Mouse (Mus musculus) cortical plate, adult 2 months (tissue): Measurements from ENCODE around the gene Slc12a1. TPM values are rescaled to one million over a fixed set of nuclear protein-coding genes. Genes with fewer than 3 reads are reported as not detected.

Experiments used
- H3K27ac ChIP-seq: fragments of 200-500 bp; 2 replicates; pipeline ENCODE4 v1.5.1; 2012; ENCODE audit warnings: low read length, control low read depth, inconsistent platforms; ENCODE audit not compliant: insufficient read depth
- H3K4me1 ChIP-seq: fragments of 200-500 bp; 2 replicates; pipeline ENCODE4 v1.6.1; 2011; ENCODE audit warnings: low read length; ENCODE audit not compliant: control insufficient read depth, insufficient read depth
- H3K4me3 ChIP-seq: fragments of 200-500 bp; 2 replicates; pipeline ENCODE4 v1.5.1; 2011; ENCODE audit warnings: mild to moderate bottlenecking, low read length, control low read depth; ENCODE audit not compliant: insufficient read depth
- CTCF ChIP-seq: fragments of 200-500 bp; IDR thresholded peaks from 2 replicates; pipeline ENCODE4 v1.5.1; 2011; ENCODE audit warnings: mild to moderate bottlenecking, control low read depth, low read length; ENCODE audit not compliant: insufficient read depth; ENCODE audit errors: extremely low read depth
- POLR2A ChIP-seq: fragments of 200-500 bp; IDR thresholded peaks from 2 replicates; pipeline ENCODE4 v1.6.1; 2011; ENCODE audit warnings: mild to moderate bottlenecking, low read length, control low read depth; ENCODE audit not compliant: insufficient read depth; ENCODE audit errors: extremely low read depth
- polyA plus RNA-seq: library from polyadenylated mRNA; depleted of rRNA; stranded (reverse); fragments of >200 nt; gene quantifications from 2 replicates; pipeline ENCODE4 v1.2.3, GENCODE M21; 2012

Slc12a1 gene
- polyA plus RNA-seq, 1 experiment: 0.02 TPM

DNA sequence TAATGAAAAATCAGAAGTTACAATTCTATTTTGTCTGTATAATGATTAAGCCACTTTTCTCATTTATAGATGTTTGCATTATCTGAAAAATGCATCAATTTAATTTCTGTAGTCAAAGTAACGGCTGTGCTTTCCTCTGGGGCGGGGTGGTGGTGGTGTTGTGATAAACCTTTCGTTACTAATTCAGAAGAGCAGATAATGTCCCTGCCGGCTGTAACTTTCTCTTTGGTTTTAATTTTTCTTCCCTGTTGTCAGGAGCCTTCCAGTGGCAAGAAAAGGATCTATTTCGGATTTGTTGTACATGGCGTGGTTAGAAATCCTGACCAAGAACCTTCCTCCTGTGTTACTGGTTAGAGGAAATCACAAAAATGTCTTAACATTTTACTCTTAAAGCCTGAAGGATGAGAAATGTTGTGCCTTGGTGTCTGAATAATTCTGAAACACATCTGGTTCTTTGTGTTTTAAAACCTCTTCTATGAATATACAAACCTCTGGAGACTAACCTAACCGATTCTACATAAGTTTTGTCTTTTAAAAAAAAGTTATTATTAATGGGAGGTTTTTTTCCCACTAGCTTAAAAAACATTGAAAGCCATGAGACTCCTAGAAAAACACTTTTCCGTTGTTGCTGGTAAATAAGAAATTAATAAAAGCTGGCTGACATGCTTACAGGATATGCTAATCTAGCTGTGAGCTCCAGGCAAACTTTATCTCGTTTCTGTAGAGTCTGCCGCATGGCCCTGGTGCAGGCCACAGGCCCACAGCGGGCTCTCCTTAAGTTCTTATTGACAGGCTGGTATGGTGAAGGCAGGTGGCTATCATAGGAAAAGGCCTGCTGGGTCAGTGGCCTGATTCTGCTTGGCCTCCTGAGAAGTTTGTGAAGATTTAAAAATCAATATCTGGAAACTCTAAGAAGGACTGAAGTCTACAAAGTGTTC is 76.4 kb downstream of the Slc12a1 start:
- TF ChIP-seq POLR2A: no peak
- TF ChIP-seq CTCF: no peak
- H3K27ac ChIP-seq: no peak overlapping the region
- no peak overlapping the region for H3K4me3 ChIP-seq
- no peaks in the 10 kb centered on the region for H3K4me1 ChIP-seq

DNA sequence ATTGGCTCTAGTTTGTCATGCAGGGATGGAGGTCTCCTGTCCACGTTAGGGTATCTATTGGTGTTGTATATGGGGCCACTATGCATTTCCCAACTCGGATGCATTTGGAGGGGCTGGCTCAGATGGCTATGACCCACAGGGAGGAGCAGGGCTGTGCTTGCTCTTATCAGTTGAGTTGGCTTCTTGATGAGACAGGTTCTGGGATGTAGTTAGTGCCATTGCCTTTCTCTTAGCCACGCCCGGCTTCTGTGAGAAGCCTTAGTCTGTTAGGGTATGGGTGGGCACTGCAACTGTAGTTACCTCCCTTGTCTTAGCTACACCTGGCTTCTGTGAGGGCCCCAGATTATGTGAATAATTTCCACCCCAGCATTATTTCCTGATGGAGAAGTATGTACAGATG is 79.9 kb downstream of the Slc12a1 start:
- Histone ChIP-seq H3K27ac (no peak overlapping the region), H3K4me3 (no peak overlapping the region), H3K4me1 (no peaks in the 10 kb centered on the region)
- TF ChIP-seq CTCF (no peak), POLR2A (no peak)

DNA sequence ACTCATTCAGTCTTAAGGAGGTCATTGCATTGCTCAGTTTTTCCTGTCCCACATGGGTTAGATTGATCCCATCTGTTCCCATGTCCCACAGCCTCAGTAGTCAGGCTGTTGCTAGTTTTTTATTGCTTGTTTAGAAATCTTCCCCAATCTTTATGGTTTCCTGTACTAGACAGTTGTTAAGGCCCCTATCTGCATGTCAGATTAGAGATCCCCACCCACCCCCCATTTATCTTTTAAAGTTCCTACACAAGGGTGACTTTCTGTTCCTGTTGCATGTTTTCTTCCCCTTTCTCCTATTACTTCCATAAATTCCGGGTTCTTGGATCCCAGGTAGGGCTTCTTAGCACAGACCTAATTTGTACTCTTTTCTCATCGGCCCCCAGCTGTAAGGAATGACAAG is 81.2 kb downstream of the Slc12a1 start:
- H3K27ac ChIP-seq: no peak overlapping the region
- H3K4me1 ChIP-seq: no peaks in the 10 kb centered on the region
- TF ChIP-seq POLR2A: no peak
- no peak for TF ChIP-seq CTCF

DNA sequence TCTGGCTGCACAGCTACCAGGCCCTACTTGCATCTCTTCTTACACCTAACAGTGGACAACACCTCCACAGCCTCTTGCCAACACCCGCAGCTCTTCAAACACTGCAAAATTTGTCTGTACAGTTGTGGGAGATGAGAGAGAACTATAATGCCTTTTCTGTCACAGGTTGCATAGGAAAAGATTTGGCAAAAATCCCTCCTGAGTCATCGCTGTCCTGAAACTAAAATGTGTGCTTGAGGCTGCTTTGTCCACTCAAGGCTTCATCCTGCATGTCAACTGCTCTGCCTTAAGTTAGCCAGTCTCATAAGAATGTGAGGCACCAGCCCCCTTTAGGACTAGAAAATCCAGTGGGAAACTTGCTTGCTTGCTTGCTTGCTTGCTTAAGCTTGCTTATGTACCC is 81.7 kb downstream of the Slc12a1 start:
- no peak for TF ChIP-seq CTCF
- TF ChIP-seq POLR2A: no peak
- Histone ChIP-seq H3K4me3 (no peak overlapping the region), H3K27ac (no peak overlapping the region)

More for the DNA sequence above, 81.2 kb downstream of the Slc12a1 start:
- H3K4me3 ChIP-seq: no peak overlapping the region

DNA sequence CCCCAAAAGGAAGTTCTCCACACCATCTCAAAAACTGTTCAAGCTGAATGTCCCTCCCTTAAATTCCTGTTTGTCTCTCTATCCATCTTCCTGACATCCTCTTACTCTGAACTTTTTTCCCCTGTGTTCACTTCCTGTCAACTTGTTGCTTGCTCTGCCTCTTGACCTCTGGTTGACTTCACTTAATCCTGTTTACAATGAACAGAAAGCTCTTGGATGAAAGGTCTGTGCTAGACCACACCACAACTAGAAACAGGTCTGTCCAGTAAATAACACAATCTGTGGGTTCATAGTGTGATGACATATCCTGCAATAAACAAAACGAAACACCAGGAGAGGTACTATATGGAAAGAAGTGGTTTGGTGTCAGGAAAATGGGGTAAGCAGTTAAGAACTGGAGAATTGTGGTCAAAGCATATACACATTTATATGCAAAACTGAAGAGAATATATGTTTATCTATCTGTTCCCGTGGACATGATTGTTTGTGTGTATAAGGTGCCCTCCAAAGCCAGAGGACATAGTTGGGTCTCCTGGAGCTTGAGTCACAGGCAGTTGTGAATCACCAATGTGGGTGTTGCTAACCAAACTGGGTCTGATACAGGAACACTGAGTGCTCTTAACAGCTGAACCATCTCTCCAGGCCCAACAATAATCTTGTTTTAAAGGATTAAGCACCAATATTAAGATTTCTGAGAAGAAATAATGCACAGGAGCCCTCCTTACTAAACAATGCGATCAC is 93.4 kb downstream of the Slc12a1 start:
- peaks cover 2% of the 10 kb centered on the region for H3K4me1 ChIP-seq
- TF ChIP-seq CTCF (no peak), POLR2A (no peak)
- H3K4me3 ChIP-seq: no peak overlapping the region
- no peak overlapping the region for H3K27ac ChIP-seq

More for the DNA sequence above, 81.7 kb downstream of the Slc12a1 start:
- no peaks in the 10 kb centered on the region for H3K4me1 ChIP-seq

DNA sequence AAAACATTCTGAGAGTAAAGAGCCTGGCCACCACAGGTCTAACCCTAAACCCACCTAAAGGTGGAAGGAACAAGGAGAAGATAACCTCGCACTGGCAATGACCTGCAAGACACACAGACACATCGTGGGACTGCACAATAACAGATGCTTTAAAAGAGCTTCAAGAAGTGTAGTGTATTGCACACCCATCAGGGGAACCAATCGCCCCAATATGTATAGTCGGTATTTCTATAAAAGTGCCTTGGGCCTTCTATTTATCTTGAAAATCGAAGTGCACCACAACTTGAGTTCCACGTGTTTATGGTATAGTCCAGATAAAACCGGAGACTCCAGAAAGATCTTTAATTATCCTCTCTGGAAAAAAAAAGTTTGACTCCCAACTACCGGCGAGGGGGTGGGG is 94.4 kb downstream of the Slc12a1 start:
- peaks cover 2% of the 10 kb centered on the region for H3K4me1 ChIP-seq
- TF ChIP-seq CTCF (no peak), POLR2A (no peak)
- no peak overlapping the region for H3K27ac ChIP-seq
- H3K4me3 ChIP-seq: peak overlapping the region; percentile 51; the same call in 1 of the 2 replicates

DNA sequence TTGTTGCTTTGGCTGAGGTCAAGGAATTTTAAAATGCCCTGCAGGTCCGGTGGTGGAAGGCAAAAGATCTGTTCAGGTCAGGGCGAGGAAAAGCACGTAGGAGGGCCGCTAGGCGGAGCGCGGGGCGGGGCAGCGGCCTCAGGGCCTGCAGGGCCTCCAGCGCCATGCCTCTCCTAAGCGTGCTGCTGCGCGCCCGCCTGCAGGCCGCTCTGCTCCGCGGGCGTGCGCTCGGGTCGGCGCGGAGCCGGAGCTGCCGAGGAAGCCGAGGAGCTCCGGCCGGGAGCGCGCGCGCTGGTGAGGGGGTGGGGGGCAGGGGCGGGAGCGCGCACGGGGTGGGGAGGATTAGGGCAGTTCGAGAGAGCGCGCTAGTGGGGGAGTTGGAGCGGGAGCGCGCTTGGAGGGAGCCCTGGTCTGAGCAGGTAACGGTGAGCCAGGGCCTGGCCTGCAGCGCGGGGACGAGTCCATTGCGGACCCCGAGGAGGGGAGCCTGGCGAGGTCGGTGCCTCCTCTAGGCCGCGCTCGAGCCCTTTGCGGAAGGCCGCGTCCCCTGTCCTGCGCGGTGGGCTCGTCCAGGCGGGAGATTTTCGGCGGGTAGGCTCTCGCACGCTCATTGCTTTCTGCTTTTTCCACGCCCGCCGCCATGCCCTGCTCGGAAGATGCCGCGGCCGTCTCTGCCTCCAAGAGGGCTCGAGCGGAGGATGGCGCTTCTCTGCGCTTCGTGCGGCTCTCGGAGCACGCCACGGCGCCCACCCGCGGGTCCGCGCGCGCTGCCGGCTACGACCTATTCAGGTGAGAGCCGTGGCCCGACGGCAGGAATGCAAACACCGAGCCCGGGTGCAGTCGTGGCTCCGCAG is 95.0 kb downstream of the Slc12a1 start, which contains the start of gene Dut:
TSS of gene Dut (plus strand) at position 83 of the 854 bp plus-strand sequence.
- peak; percentile 49; the same call in 1 of the 2 replicates for TF ChIP-seq POLR2A
- no peak for TF ChIP-seq CTCF
- H3K4me1 ChIP-seq: peaks cover 2% of the 10 kb centered on the region
- peak within 1 kb of the TSS; percentile 51 for H3K4me3 ChIP-seq
- H3K27ac ChIP-seq: 0 out of 2 replicates have a peak within 1 kb of the TSS, but pooled peaks have one; percentile 25

DNA sequence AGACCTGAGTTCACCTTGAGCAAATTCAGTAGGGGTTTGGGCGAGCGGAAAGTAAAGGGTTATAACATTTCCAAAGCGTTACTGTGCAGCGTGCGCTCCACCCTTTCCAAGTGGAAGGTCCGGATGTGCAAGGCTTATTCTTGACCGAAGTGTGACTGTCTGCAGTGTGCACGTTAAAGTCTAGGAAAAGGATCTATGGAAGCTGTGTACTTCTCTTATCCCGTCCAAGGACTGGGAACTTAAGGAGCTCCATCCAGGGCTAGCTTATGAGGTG is 95.6 kb downstream of the Slc12a1 start:
- peaks cover 2% of the 10 kb centered on the region for H3K4me1 ChIP-seq
- H3K4me3 ChIP-seq: peak overlapping the region; percentile 51
- H3K27ac ChIP-seq: no peak overlapping the region
- TF ChIP-seq CTCF (no peak), POLR2A (no peak)

DNA sequence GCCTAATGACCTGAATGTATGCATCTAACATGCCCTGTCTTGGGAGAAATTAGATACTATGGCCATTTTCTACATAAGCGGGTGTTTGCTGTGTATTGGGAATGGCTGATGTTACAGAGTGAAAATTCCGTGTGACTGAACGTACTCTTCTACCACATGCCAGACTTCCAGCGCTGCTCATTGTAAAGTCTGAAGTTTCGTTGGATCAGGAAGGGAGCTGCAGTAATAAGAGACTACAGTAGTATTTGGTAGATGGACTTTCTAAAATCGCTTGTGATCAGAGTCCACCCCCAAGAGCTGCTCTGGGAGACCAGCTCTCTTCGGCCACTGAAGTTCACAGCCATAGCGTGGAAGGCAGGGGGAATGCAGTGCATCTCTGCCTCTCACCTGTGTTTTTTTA is 96.0 kb downstream of the Slc12a1 start:
- TF ChIP-seq CTCF (no peak), POLR2A (no peak)
- Histone ChIP-seq H3K27ac (no peak overlapping the region), H3K4me1 (peaks cover 2% of the 10 kb centered on the region), H3K4me3 (peak overlapping the region; percentile 51)
